Mouse (Mus musculus) MEL-GATA-1-ER (cell line): Measurements from ENCODE around the gene Zmym1.
"Not testable (repeated sequence)": the region's sequence is repeated elsewhere in the genome, so short reads cannot be mapped to it uniquely, and the experiment has no call there.

Source experiments
- DNase-seq: peaks from one replicate; pipeline ENCODE4 v3.0.0-alpha.2; 2012; ENCODE audit warnings: low read depth; ENCODE audit errors: extremely low read depth

Zmym1 gene

GRCm38 (mm10) chr4:127060585-127061290 lies at the start of gene Zmym1:
Gene Zmym1, minus strand, starts transcription at chr4:127061152.
- peak; percentile 56 for DNase-seq

DNA sequence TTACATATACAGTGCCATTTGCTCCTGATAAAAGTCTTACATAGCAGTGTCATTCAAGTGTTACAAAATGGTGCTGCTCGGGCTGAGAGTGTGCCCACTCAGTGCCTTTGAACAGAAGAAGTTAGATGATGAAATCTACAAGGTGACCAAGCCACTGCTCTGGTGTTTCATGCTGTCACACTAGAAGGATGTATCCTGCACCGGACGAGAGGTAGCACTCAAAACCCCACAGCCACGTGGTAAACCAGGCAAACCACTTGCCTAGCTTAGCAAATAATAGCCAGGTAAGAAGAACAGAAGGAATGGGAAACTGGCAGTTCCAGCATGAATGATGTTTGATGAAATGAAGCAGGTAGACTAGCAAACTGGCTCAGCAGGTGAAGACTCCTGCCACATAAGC lies 49.6 kb upstream of the Zmym1 start:
- no peak for DNase-seq

GRCm38 (mm10) chr4:127107566-127107965 lies 46.6 kb upstream of the Zmym1 start:
- DNase-seq, result no peak

- DNase-seq, result not testable (repeated sequence)
Observed at GRCm38 (mm10) chr4:127099552-127099951, 38.6 kb upstream of the Zmym1 start.

DNA sequence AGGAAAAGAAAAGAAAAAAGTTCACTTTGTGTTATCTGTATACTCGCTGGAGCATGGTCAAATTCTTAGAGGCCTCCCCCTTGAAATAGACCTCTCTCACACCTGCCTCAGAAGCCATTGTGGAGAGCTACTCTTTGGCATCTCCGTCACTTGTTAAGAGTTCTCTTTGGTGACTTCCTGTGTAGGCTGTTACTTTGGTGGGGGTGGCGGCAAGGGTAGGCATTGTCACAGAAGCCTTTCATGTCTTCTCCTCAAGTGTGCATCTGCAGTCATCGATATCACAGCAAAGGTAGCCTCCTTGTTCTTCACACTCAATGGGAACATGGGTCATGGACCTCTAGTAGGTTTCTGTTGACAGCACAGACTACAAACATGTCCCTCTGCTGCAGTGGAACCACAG lies 34.1 kb upstream of the Zmym1 start:
- no peak for DNase-seq

DNA sequence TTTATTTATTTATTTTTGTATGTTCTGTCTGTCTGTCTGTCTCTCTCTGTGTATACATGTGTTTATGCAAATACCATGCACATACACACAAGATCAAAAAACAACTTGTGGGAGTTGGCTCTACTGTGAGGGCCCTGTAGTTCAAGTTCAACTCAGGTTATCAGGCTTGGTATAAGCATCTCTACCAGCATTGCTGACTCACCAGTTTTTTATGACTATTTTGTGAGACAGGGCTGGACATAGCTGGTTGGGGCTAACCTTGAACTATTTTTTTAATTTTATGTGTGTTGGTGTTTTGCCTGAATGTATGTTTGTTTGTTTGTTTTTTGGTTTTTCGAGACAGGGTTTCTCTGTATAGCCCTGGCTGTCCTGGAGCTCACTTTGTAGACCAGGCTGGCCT lies 30.2 kb upstream of the Zmym1 start:
- no peak for DNase-seq

- DNase-seq, result no peak
Observed at GRCm38 (mm10) chr4:127085761-127086160, 24.8 kb upstream of the Zmym1 start.

GRCm38 (mm10) chr4:127083131-127083530 lies 22.2 kb upstream of the Zmym1 start:
- DNase-seq, result no peak

GRCm38 (mm10) chr4:127080806-127081205 lies 19.9 kb upstream of the Zmym1 start:
- DNase-seq, result no peak

- DNase-seq, result no peak
Observed at GRCm38 (mm10) chr4:127076875-127077548, 16.1 kb upstream of the Zmym1 start, which contains the start of gene Zmym6. Gene Zmym6, plus strand, starts transcription at chr4:127077383.

- no peak for DNase-seq
Observed at GRCm38 (mm10) chr4:127074915-127075314, 14.0 kb upstream of the Zmym1 start.

GRCm38 (mm10) chr4:127064051-127064450 lies 3.1 kb upstream of the Zmym1 start:
- DNase-seq, result no peak

DNA sequence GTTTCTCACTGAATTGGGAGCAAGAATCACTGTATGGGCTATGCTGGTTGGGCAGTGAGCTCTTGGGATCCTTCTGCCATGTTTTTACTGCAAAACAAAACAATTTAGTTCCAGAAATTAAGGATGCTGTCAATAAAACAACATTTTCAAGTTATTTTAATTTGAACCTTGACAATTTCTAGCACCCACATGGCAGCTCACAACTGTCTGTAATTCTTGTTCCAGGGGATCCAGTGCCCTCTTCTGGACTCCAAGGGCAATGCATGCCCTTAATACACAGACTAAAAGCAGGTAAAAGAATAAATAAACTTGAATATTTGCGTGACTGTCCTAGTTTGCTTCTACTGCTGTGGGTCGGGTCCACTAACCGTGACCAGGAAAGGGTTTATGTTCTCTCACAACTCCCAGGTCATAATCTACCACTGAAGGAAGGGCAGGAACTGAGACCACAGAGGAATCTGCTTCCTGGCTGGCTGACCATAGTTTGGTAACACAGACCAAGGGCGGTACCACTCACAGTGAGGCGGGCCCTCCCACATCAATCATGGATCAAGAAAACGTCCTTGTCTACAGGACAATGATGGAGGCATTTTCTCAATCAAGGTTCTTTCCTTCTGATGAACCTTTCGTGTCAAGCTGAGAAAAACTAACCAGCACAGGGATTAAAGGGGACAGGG lies 6.3 kb downstream of the Zmym1 start:
- no peak for DNase-seq

- no peak for DNase-seq
Observed at GRCm38 (mm10) chr4:127053071-127053470, 7.9 kb downstream of the Zmym1 start.

- DNase-seq, result no peak
Observed at GRCm38 (mm10) chr4:127051121-127051520, 9.8 kb downstream of the Zmym1 start.

- no peak for DNase-seq
Observed at GRCm38 (mm10) chr4:127043540-127043939, 17.4 kb downstream of the Zmym1 start.

DNA sequence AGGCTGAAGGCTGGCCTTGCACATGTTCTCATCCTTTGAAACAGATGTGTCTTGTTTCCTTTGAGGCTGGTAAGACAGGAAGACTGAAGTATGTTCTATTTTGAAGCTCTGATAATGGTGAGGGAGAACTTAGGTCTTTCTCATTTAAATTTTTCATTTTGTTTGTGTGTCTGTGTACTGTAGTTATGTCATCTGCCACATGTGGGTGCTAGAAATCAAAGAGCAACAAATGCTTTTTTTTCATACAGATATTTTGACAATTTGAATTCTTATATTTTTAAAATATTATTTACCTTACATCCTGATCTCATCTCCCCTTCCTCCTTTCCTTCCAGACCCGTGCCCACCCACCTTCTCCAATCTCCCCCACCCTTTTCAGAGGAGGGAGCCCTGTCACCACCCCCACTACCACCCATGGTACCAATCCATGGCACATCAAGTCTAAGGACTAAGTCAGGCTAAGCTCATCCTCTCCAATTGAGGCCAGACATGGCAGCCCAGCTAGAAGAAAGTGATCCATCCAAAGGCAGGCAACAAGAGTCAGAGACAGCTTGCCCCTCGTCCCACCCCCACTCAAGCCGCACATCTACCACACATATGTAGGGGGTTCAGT lies 21.0 kb downstream of the Zmym1 start:
- no peak for DNase-seq

- DNase-seq, result no peak
Observed at GRCm38 (mm10) chr4:127038828-127039349, 22.1 kb downstream of the Zmym1 start.

- DNase-seq, result no peak
Observed at GRCm38 (mm10) chr4:127037908-127038827, 22.8 kb downstream of the Zmym1 start.

DNA sequence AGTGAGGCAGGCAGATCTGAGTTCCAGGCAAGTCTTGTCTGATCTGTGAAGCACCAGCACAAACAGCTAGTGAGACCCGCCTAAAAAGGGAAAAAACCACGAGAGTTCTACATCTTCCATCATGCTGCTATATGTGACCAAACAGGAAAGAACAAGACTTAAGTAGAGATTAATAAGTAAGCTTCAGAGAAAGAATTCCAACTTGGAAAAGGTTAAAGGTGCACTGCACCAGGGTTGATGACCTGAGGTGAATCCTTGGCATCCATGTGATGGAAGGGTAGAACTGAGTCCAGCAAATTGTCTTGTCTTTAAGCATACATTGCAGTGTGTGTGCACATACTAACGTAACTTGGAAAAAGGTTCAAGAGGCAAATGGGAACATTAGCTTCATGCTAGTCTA lies 23.8 kb downstream of the Zmym1 start:
- DNase-seq, result no peak
